Mouse (Mus musculus): ENCODE results near the gene Slc12a6. TPM values are rescaled to one million over a fixed set of nuclear protein-coding genes. Genes with fewer than 3 reads are reported as not detected.
A peak's percentile ranks its signal among the peaks of the same experiment; 100 is the strongest.

The Slc12a6 gene
- polyA plus RNA-seq, 1 experiment from 2014 or later: 15.0 TPM

- H3K4me1 ChIP-seq (ENCODE audit: control insufficient read depth, insufficient read depth, low read length): peaks cover 10% of the 10 kb centered on the region
These were observed 6.2 kb upstream of the Slc12a6 start, which contains the start of gene Nutm1 for GRCm38 (mm10) chr2:112259241-112259962. Nutm1 (minus strand) TSS chr2:112259291.

GRCm38 (mm10) chr2:112261748-112262653, 3.6 kb upstream of the Slc12a6 start, which contains the start of gene Nop10:
Nop10 (plus strand) TSS chr2:112261926.
- no peaks in the 10 kb centered on the region for H3K9me3 ChIP-seq (replicated peaks; ENCODE audit: control insufficient read depth, low read length)
- no peaks in the 10 kb centered on the region for H3K36me3 ChIP-seq (ENCODE audit: control insufficient read depth, insufficient read depth, low read length)
- H3K4me3 ChIP-seq (ENCODE audit: low read depth, low read length): peak within 1 kb of the TSS; percentile 62
- DNase-seq (ENCODE audit: low spot score): peak; percentile 97
- peaks cover 18% of the 10 kb centered on the region for H3K4me1 ChIP-seq (ENCODE audit: control insufficient read depth, insufficient read depth, low read length)
- H3K27me3 ChIP-seq (replicated peaks; ENCODE audit: control insufficient read depth, insufficient read depth, low read length): no peaks in the 10 kb centered on the region
- H3K4me2 ChIP-seq (ENCODE audit: low read length): peak within 1 kb of the TSS; percentile 66
- under 1% methylated on average over 36 of the region's 36 CpGs for WGBS
- peak within 1 kb of the TSS; percentile 68 for H3K9ac ChIP-seq (ENCODE audit: low read length)
- peak within 1 kb of the TSS; percentile 53; the same call in 1 of the 2 replicates for H3K27ac ChIP-seq (ENCODE audit: low read depth, low read length)
- ATAC-seq: peak; percentile 68

More at GRCm38 (mm10) chr2:112259241-112259962, 6.2 kb upstream of the Slc12a6 start, which contains the start of gene Nutm1:
- WGBS: 75% methylated on average over 10 of the region's 10 CpGs
- H3K27ac ChIP-seq (ENCODE audit: low read depth, low read length): no peak within 1 kb of the TSS
- no peak within 1 kb of the TSS for H3K4me2 ChIP-seq (ENCODE audit: low read length)
- H3K9me3 ChIP-seq (replicated peaks; ENCODE audit: control insufficient read depth, low read length): no peaks in the 10 kb centered on the region
- ATAC-seq (no peak), DNase-seq (ENCODE audit: low spot score) (no peak)
- no peak within 1 kb of the TSS for H3K9ac ChIP-seq (ENCODE audit: low read length)
- H3K36me3 ChIP-seq (ENCODE audit: control insufficient read depth, insufficient read depth, low read length): no peaks in the 10 kb centered on the region
- H3K27me3 ChIP-seq (replicated peaks; ENCODE audit: control insufficient read depth, insufficient read depth, low read length): no peaks in the 10 kb centered on the region
- no peak within 1 kb of the TSS for H3K4me3 ChIP-seq (ENCODE audit: low read depth, low read length)

- ATAC-seq: no peak
- H3K36me3 ChIP-seq (ENCODE audit: control insufficient read depth, insufficient read depth, low read length): no peaks in the 10 kb centered on the region
These were observed 2.8 kb upstream of the Slc12a6 start for GRCm38 (mm10) chr2:112262779-112263295.

GRCm38 (mm10) chr2:112264364-112264763, 1.3 kb upstream of the Slc12a6 start:
- DNase-seq (ENCODE audit: low spot score): no peak
- H3K4me3 ChIP-seq (ENCODE audit: low read depth, low read length): no peak overlapping the region
- H3K4me1 ChIP-seq (ENCODE audit: control insufficient read depth, insufficient read depth, low read length): peaks cover 30% of the 10 kb centered on the region
- no peaks in the 10 kb centered on the region for H3K9me3 ChIP-seq (replicated peaks; ENCODE audit: control insufficient read depth, low read length)
- no peaks in the 10 kb centered on the region for H3K27me3 ChIP-seq (replicated peaks; ENCODE audit: control insufficient read depth, insufficient read depth, low read length)
- no peak overlapping the region for H3K4me2 ChIP-seq (ENCODE audit: low read length)
- H3K27ac ChIP-seq (ENCODE audit: low read depth, low read length): no peak overlapping the region
- no peaks in the 10 kb centered on the region for H3K36me3 ChIP-seq (ENCODE audit: control insufficient read depth, insufficient read depth, low read length)
- no peak overlapping the region for H3K9ac ChIP-seq (ENCODE audit: low read length)
- ATAC-seq: no peak
- WGBS: 80% methylated on average over 4 of the region's 4 CpGs

More at GRCm38 (mm10) chr2:112262779-112263295, 2.8 kb upstream of the Slc12a6 start:
- Histone ChIP-seq H3K4me1 (ENCODE audit: control insufficient read depth, insufficient read depth, low read length) (peaks cover 26% of the 10 kb centered on the region), H3K4me2 (ENCODE audit: low read length) (peak overlapping the region; percentile 66), H3K27ac (ENCODE audit: low read depth, low read length) (no peak overlapping the region), H3K4me3 (ENCODE audit: low read depth, low read length) (peak overlapping the region; percentile 62), H3K9me3 (replicated peaks; ENCODE audit: control insufficient read depth, low read length) (no peaks in the 10 kb centered on the region), H3K27me3 (replicated peaks; ENCODE audit: control insufficient read depth, insufficient read depth, low read length) (no peaks in the 10 kb centered on the region), H3K9ac (ENCODE audit: low read length) (peak overlapping the region; percentile 68; the same call in 1 of the 2 replicates)
- DNase-seq (ENCODE audit: low spot score): no peak
- 35% methylated on average over 4 of the region's 4 CpGs for WGBS

- Histone ChIP-seq H3K9me3 (replicated peaks; ENCODE audit: control insufficient read depth, low read length) (no peaks in the 10 kb centered on the region), H3K4me1 (ENCODE audit: control insufficient read depth, insufficient read depth, low read length) (peaks cover 33% of the 10 kb centered on the region), H3K36me3 (ENCODE audit: control insufficient read depth, insufficient read depth, low read length) (no peaks in the 10 kb centered on the region), H3K9ac (ENCODE audit: low read length) (peak within 1 kb of the TSS; percentile 86), H3K4me3 (ENCODE audit: low read depth, low read length) (peak within 1 kb of the TSS; percentile 82), H3K27me3 (replicated peaks; ENCODE audit: control insufficient read depth, insufficient read depth, low read length) (no peaks in the 10 kb centered on the region), H3K27ac (ENCODE audit: low read depth, low read length) (peak within 1 kb of the TSS; percentile 93), H3K4me2 (ENCODE audit: low read length) (peak within 1 kb of the TSS; percentile 95)
- ATAC-seq (peak; percentile 21), DNase-seq (ENCODE audit: low spot score) (peak; percentile 53)
- WGBS: 1% methylated on average over 11 of the region's 11 CpGs
These were observed 592 bp downstream of the Slc12a6 start, which contains the start of gene Gm21985 for GRCm38 (mm10) chr2:112266242-112266592. Gm21985 (plus strand) TSS chr2:112266314.

GRCm38 (mm10) chr2:112266780-112267179, 1.2 kb downstream of the Slc12a6 start:
- Histone ChIP-seq H3K9me3 (replicated peaks; ENCODE audit: control insufficient read depth, low read length) (no peaks in the 10 kb centered on the region), H3K27me3 (replicated peaks; ENCODE audit: control insufficient read depth, insufficient read depth, low read length) (no peaks in the 10 kb centered on the region), H3K4me2 (ENCODE audit: low read length) (peak overlapping the region; percentile 95), H3K27ac (ENCODE audit: low read depth, low read length) (no peak overlapping the region), H3K36me3 (ENCODE audit: control insufficient read depth, insufficient read depth, low read length) (no peaks in the 10 kb centered on the region), H3K9ac (ENCODE audit: low read length) (peak overlapping the region; percentile 86), H3K4me3 (ENCODE audit: low read depth, low read length) (peak overlapping the region; percentile 82), H3K4me1 (ENCODE audit: control insufficient read depth, insufficient read depth, low read length) (peaks cover 33% of the 10 kb centered on the region)
- ATAC-seq: no peak
- 53% methylated on average over 10 of the region's 10 CpGs for WGBS
- DNase-seq (ENCODE audit: low spot score): peak; percentile 15

- H3K27ac ChIP-seq (ENCODE audit: low read depth, low read length): no peak overlapping the region
- H3K4me2 ChIP-seq (ENCODE audit: low read length): peak overlapping the region; percentile 95
- DNase-seq (ENCODE audit: low spot score) (no peak), ATAC-seq (no peak)
- H3K4me1 ChIP-seq (ENCODE audit: control insufficient read depth, insufficient read depth, low read length): peaks cover 31% of the 10 kb centered on the region
- no peaks in the 10 kb centered on the region for H3K27me3 ChIP-seq (replicated peaks; ENCODE audit: control insufficient read depth, insufficient read depth, low read length)
- no peaks in the 10 kb centered on the region for H3K9me3 ChIP-seq (replicated peaks; ENCODE audit: control insufficient read depth, low read length)
- H3K36me3 ChIP-seq (ENCODE audit: control insufficient read depth, insufficient read depth, low read length): no peaks in the 10 kb centered on the region
- no peak overlapping the region for H3K9ac ChIP-seq (ENCODE audit: low read length)
- peak overlapping the region; percentile 82 for H3K4me3 ChIP-seq (ENCODE audit: low read depth, low read length)
- WGBS: 80% methylated on average over 8 of the region's 8 CpGs
These were observed 2.1 kb downstream of the Slc12a6 start for GRCm38 (mm10) chr2:112267547-112268269.

- DNase-seq (ENCODE audit: low spot score) (no peak), ATAC-seq (no peak)
- Histone ChIP-seq H3K4me2 (ENCODE audit: low read length) (no peak overlapping the region), H3K36me3 (ENCODE audit: control insufficient read depth, insufficient read depth, low read length) (no peaks in the 10 kb centered on the region), H3K9me3 (replicated peaks; ENCODE audit: control insufficient read depth, low read length) (no peaks in the 10 kb centered on the region), H3K4me3 (ENCODE audit: low read depth, low read length) (no peak overlapping the region), H3K4me1 (ENCODE audit: control insufficient read depth, insufficient read depth, low read length) (peaks cover 23% of the 10 kb centered on the region), H3K27me3 (replicated peaks; ENCODE audit: control insufficient read depth, insufficient read depth, low read length) (no peaks in the 10 kb centered on the region), H3K27ac (ENCODE audit: low read depth, low read length) (no peak overlapping the region), H3K9ac (ENCODE audit: low read length) (no peak overlapping the region)
- WGBS: 96% methylated on average over 2 of the region's 2 CpGs
These were observed 4.4 kb downstream of the Slc12a6 start for GRCm38 (mm10) chr2:112270011-112270410.
